Mouse (Mus musculus) forebrain, embryonic 10.5 days (tissue): ENCODE measurements at regions not wholly inside any gene's neighbourhood (a gene's known extent, or its start where the extent isn't known, plus 50 kb on each side); places are given as distances from the start of the nearest gene placed in this dataset.

ENCODE experiments used
- DNase-seq: peaks from one replicate; pipeline ENCODE4 v3.0.0-alpha.2; 2017; ENCODE audit warnings: low spot score; ENCODE audit errors: extremely low spot score
- H3K27ac ChIP-seq: fragments of 300-500 bp; sonication (generic); 2 replicates; pipeline ENCODE4 v1.5.1; 2016; ENCODE audit warnings: mild to moderate bottlenecking
- H3K27me3 ChIP-seq: fragments of 300-500 bp; sonication (generic); 2 replicates; pipeline ENCODE4 v1.6.1; 2016; ENCODE audit warnings: mild to moderate bottlenecking; ENCODE audit not compliant: poor library complexity, severe bottlenecking
- H3K36me3 ChIP-seq: fragments of 300-500 bp; sonication (generic); replicated peaks from 2 replicates; pipeline ENCODE4 v1.6.1; 2016; ENCODE audit warnings: mild to moderate bottlenecking, moderate library complexity
- H3K4me1 ChIP-seq: fragments of 300-500 bp; sonication (generic); 2 replicates; pipeline ENCODE4 v1.6.1; 2016
- H3K4me3 ChIP-seq: fragments of 300-500 bp; sonication (generic); 2 replicates; pipeline ENCODE4 v1.5.1; 2016; ENCODE audit warnings: mild to moderate bottlenecking, moderate library complexity
- H3K9me3 ChIP-seq: fragments of 300-500 bp; sonication (generic); 2 replicates; pipeline ENCODE4 v1.6.1; 2016; ENCODE audit warnings: mild to moderate bottlenecking, moderate library complexity
- WGBS: fragments of 180-500 bp; shearing (Covaris S2); methylation state at CpG from one replicate; pipeline ENCODE4 v1.1.7; 2016; 5-methylcytosine and 5-hydroxymethylcytosine counted together

DNA sequence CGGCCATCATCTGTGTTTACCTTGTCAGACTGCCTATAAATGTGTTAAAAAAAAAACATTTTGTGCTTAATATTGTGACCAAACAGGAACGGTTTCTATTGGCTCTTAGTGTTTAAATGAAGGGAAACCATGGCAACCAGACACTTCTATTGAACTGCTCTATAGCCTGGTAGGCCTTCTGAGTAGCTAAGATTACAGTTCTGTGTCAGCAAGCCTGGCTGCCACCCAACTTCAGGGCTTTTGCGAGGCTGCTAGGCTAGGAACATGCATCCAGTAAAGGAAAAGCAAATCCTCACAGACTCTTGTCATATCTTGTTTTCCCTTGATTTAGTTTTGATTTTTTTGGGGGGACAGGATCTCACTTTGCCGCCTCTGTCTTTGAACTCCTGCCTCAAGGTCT lies 61.3 kb upstream of the Map1b start:
- Histone ChIP-seq H3K27ac (no peak overlapping the region), H3K36me3 (no peaks in the 10 kb centered on the region), H3K4me1 (peaks cover 12% of the 10 kb centered on the region; the same call in 1 of the 2 replicates), H3K9me3 (peaks cover 3% of the 10 kb centered on the region; the same call in 1 of the 2 replicates), H3K27me3 (no peaks in the 10 kb centered on the region), H3K4me3 (no peak overlapping the region)
- WGBS, result 88% methylated on average over 4 of the region's 4 CpGs
- no peak for DNase-seq

DNA sequence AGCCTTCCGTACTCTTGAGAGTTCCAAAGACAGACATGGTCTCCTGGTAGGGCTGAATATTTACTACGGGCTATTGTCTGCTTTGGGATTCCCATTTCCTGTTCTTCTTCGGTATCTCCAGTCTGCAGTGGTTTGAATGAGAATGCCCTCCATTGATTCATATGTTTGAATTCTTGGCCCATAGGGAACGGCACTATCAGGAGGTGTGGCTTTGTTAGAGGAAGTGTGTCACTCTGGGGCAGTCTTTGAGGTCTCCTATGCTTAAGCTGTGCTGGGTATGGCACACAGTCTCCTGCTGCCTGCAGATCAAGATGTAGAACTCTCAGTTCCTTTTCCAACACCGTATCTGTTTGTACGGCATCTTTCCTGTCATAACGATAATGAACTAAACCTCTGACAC lies 56.7 kb upstream of the Map1b start:
- Histone ChIP-seq H3K4me3 (no peak overlapping the region), H3K4me1 (peaks cover 4% of the 10 kb centered on the region; the same call in 1 of the 2 replicates), H3K36me3 (no peaks in the 10 kb centered on the region), H3K9me3 (no peaks in the 10 kb centered on the region), H3K27ac (no peak overlapping the region), H3K27me3 (no peaks in the 10 kb centered on the region)
- WGBS, result 94% methylated on average over 7 of the region's 7 CpGs
- DNase-seq, result no peak

DNA sequence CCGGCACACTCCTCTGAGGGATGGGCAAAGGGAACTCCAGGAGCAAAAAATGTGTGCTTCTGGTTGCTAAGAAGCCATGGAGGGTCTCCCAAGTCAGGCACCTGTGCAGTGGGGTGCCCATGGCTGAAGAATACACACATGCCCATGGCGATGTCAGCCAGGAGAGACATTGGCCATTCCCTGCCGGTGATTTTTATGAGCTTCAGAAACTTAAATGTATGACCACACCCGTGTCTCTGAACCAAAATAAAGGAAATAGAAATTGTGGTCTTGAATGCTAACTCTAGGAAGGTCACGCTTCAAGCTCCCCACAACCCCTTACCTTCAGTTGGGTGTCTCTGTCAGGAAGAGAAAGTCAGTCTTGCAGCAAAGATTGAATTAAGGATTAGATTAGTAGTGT lies 56.0 kb upstream of the Map1b start:
- H3K27me3 ChIP-seq, result no peaks in the 10 kb centered on the region
- H3K27ac ChIP-seq, result no peak overlapping the region
- no peak for DNase-seq
- no peaks in the 10 kb centered on the region for H3K9me3 ChIP-seq
- no peaks in the 10 kb centered on the region for H3K36me3 ChIP-seq
- WGBS, result 93% methylated on average over 5 of the region's 5 CpGs
- H3K4me1 ChIP-seq, result peaks cover 4% of the 10 kb centered on the region; the same call in 1 of the 2 replicates
- H3K4me3 ChIP-seq, result no peak overlapping the region
